1 mouse cellular context compared by ENCODE assay signal in genomic region chr11:48851270-48851995, GRCm38 (mm10).
TF ChIP-seq lines count a peak whose summit lies in the region.

No protein-coding gene starts in this region.

TF ChIP-seq in ES-E14, 5 proteins besides CTCF, POLR2A, EP300 and RAD21:
- TF ChIP-seq ZC3H11A (IDR thresholded peaks at IDR 0.05; ENCODE audit: borderline replicate concordance, low read depth, low read length) (peak; percentile 33; the same call in 1 of the 2 replicates), HCFC1 (IDR thresholded peaks at IDR 0.05; ENCODE audit: borderline replicate concordance, insufficient read depth, low read length) (no peak)
